In genomic region chr14:118101227-118101990, GRCm38 (mm10) we compare ENCODE assay signal across 23 mouse cellular contexts.
"Had no signal": no experiment of that assay in that cellular context is flagged by ENCODE, and none has a peak within 500 bp of the region (broad histone marks: within the 10 kb centered on the region; RNA-seq: fewer than 3 reads in every experiment).

No protein-coding gene starts in this region.

- H3K4me1 ChIP-seq: intestine, embryonic 15.5 days; kidney, embryonic 15.5 days; limb, embryonic 12.5 days; limb, embryonic 15.5 days; liver, embryonic 15.5 days; midbrain, embryonic 10.5 days; midbrain, embryonic 13.5 days had no signal

- ATAC-seq: intestine, embryonic 15.5 days; liver, embryonic 12.5 days; midbrain, embryonic 13.5 days; midbrain, embryonic 16.5 days had no signal

- DNase-seq: kidney, adult 11 months; kidney, adult 8-10 months; kidney, postnatal 10 days; kidney, postnatal 36 days; layer of hippocampus, postnatal 36 days; left cerebral cortex, postnatal 4 days; lung, adult 2 months; lung, postnatal 14 days; right cerebral cortex, adult 18-20 months; right cerebral cortex, postnatal 14 days; right cerebral cortex, postnatal 4 days; thymus, adult 18-20 months; thymus, postnatal 36 days had no signal

- H3K27ac ChIP-seq: intestine, embryonic 15.5 days; kidney, embryonic 15.5 days; limb, embryonic 12.5 days; limb, embryonic 15.5 days; liver, embryonic 12.5 days; liver, embryonic 15.5 days; midbrain, embryonic 10.5 days; midbrain, embryonic 13.5 days; stomach, postnatal 0 days had no signal

- H3K4me3 ChIP-seq: intestine, embryonic 15.5 days; kidney, embryonic 15.5 days; limb, embryonic 12.5 days; limb, embryonic 15.5 days; liver, embryonic 12.5 days; liver, embryonic 15.5 days; midbrain, embryonic 10.5 days; midbrain, embryonic 13.5 days had no signal
